Mouse (Mus musculus): ENCODE measurements around the gene Retreg2.
A peak's percentile ranks its signal among the peaks of the same experiment; 100 is the strongest.

Gene Retreg2

DNA sequence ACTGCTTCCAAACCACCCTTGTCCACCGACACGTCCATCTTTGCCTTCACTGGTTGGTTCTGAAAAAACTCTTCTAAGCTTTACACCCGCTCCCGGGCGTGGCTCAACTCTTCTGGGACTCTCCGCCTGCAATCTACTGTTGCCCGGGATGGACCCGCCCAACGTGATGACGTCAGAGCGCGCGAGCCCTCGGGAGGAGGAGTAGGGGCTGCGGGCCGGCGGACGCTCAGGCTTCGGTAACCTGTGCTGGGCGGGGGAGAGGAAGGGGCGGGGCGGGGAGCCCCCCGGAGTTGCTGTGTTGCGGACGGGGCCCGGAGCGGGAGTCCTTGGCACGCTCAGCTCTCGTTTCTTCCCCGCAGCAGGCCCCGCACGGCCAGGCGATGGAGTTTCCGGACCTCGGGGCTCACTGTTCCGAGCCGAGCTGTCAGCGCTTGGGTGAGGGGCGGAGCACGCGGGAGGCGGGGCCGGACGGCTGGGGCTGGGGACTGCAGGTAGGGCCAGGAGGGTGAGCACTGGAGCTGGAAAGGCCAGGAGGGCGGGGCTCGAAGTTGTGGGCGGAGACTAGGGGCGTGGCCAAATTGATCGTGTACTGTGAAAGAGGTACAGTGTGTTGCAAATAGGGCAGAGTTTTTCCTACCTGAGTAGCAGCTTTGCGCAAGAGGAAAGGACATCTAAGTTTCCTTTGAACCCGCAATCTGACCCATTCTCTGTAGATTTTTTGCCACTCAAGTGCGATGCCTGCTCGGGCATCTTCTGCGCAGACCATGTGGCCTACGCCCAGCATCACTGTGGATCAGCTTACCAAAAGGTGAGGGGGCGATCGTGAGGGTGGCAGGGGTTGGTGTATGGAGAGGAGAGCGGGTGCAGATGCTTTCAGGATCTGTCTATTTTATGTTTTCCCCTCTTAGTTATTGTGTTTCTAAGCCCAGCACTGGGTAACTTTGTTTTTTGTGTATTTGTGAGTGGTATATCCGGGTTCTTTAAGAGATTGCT, 26.2 kb downstream of the Retreg2 start, which contains the start of gene Zfand2b:
Gene Zfand2b, plus strand, starts transcription at position 175 of the 993 bp plus-strand sequence.
- DNase-seq (ENCODE audit: low read depth): peak; percentile 97

- peak; percentile 69 for DNase-seq (ENCODE audit: low read depth)
These were observed 36.9 kb downstream of the Retreg2 start for GRCm38 (mm10) chr1:75179334-75180104.

- peak; percentile 95 for DNase-seq (ENCODE audit: low read depth)
These were observed 37.6 kb downstream of the Retreg2 start, which contains the start of gene Abcb6 for GRCm38 (mm10) chr1:75180105-75180590. Gene Abcb6, minus strand, starts transcription at chr1:75180392.

DNA sequence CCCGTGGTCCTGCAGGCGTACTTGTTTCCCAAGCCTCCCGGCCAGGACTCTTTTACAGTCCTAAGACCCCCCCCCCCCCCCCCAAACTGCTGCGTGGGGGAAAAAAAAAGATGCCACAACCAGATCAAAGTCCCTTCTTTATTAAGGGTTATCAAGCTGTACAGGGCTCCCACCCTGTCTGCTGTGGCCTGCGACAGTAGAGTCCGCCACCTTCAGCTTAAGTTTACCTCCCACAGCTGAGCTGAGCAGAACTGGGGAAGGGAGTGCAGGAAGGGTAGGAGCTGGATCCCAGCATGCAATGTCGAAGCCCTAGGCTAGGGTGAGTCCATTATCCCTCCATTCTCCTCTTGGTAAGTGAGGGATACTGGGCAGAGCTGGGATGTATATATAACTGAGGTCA, 38.2 kb downstream of the Retreg2 start:
- DNase-seq (ENCODE audit: low read depth): no peak

GRCm38 (mm10) chr1:75181377-75181870, 38.8 kb downstream of the Retreg2 start:
- no peak for DNase-seq (ENCODE audit: low read depth)

DNA sequence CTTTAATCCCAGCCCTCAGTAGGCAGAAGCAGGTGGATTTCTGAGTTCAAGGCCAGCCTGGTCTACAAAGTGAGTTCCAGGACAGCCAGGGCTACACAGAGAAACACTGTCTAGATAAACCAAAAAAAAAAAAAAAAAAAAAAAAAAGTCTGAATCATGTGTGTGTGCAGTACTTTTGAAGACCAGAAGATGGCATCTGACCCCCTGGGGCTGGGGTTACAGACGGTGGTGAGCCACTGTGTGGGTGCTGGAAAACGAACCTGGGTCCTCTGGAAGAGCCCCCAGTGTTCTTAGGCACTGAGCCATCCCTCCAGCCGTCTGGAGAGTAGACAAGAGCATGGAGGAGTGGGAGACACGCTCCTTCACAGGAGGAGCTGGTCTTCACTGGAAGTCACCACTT, 39.6 kb downstream of the Retreg2 start:
- no peak for DNase-seq (ENCODE audit: low read depth)

- DNase-seq (ENCODE audit: low read depth): no peak
These were observed 42.9 kb downstream of the Retreg2 start for GRCm38 (mm10) chr1:75185495-75185894.

GRCm38 (mm10) chr1:75187126-75187525, 44.5 kb downstream of the Retreg2 start:
- DNase-seq (ENCODE audit: low read depth): no peak

GRCm38 (mm10) chr1:75187914-75188483, 45.4 kb downstream of the Retreg2 start:
- DNase-seq (ENCODE audit: low read depth): no peak

DNA sequence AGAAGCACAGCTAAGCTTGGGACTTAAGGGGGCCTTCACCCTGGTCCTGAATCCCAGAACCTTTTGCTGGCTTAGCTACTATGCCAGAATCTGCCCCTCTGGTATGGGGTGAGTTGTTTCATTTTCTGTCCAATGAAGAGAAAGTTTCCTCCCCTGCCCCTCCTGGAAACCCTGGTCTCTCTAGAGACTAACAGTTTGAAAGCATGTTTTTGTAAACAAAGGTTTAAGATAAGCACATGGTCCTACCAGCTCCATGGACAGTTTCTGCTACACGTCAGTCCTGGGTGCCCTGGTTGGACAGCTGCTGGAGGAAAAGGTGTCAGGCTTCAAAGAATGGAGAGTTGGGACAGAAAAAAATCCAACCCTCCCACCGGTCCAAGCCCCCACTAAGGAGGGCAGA, 48.0 kb downstream of the Retreg2 start:
- DNase-seq (ENCODE audit: low read depth): peak; percentile 43

GRCm38 (mm10) chr1:75191258-75191621, 48.7 kb downstream of the Retreg2 start:
- DNase-seq (ENCODE audit: low read depth): no peak

DNA sequence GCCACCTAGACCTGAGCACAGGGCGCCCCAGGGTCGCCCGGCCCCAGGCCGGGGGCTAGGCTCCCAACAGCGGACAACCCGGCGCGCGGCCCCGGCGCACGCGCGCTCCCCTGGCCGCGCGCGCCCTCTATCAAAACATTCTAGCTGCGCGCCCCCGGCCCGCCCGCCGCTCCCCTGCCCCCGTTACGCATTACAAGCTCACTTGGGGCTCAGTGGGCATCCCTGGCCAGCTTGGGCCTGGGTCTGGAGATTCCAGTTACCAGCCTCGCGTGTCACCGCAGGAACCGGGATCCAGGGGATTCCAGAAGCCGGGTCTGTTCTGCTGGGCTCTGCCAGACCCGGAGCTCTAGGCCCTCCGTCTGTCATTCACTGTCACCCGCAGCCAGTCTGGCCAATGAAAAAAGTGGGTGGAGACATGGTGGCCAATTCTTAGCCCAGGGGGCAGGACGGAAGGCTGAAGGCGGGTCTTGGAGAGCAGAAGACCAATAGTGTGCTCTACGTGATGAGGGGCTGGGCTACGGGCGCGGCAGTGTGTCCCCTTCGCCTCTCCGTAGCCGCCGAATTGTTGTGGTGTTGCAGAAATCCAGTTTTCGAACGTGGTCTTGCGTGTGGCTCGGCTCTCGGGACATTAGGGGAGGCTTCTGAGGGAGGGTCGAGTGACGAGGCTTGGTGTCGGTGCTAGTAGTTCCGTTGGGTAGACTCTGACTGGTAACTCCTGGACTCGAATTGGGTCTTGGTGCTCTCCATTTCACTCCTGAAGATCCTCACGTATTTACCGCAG, 49.2 kb downstream of the Retreg2 start, which contains the start of the genes Ankzf1 and Atg9a:
Gene Ankzf1, plus strand, starts transcription at position 530 of the 781 bp plus-strand sequence.
Gene Atg9a, minus strand, starts transcription at position 575 of the 781 bp plus-strand sequence.
- peak; percentile 98 for DNase-seq (ENCODE audit: low read depth)

DNA sequence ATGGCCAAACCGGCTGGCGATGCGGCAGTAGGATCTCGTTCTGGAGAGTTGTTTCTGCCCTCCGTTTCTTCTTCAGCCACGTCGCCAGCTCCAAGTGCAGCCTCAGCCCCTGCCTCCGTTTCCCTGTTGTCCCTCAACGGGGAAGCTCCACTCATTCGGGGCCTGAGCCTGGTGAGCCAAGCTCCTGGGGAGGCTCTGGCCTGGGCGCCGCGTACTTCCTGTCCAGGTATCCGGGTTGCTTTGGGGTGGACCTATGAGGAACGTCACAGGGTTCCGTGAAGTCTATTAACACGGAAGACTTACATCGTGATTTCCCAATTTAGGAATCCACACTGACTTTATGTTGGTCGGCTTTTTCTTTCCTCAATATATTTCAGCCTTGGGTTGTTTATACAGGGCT, 49.9 kb downstream of the Retreg2 start:
- DNase-seq (ENCODE audit: low read depth): no peak

Measured in c-Kit-positive CD71-positive TER-119-negative erythroid progenitor cells, embryonic 14.5 days (primary cell).